Mouse (Mus musculus) midbrain, embryonic 10.5 days (tissue): Measurements from ENCODE around the gene Iqgap3. TPM values are rescaled to one million over a fixed set of nuclear protein-coding genes. Genes with fewer than 3 reads are reported as not detected.

Experiments used
- DNase-seq: peaks from one replicate; pipeline ENCODE4 v3.0.0-alpha.2; 2017; ENCODE audit warnings: low spot score
- H3K27ac ChIP-seq: fragments of 300-500 bp; sonication (generic); replicated peaks from 2 replicates; pipeline ENCODE4 v1.5.1; 2016; ENCODE audit warnings: mild to moderate bottlenecking
- H3K27me3 ChIP-seq: fragments of 300-500 bp; sonication (generic); 2 replicates; pipeline ENCODE4 v1.6.1; 2016; ENCODE audit warnings: low read depth, mild to moderate bottlenecking; ENCODE audit not compliant: poor library complexity, severe bottlenecking
- H3K36me3 ChIP-seq: fragments of 300-500 bp; sonication (generic); 2 replicates; pipeline ENCODE4 v1.6.1; 2016; ENCODE audit warnings: mild to moderate bottlenecking, moderate library complexity
- H3K4me1 ChIP-seq: fragments of 300-500 bp; sonication (generic); 2 replicates; pipeline ENCODE4 v1.6.1; 2016
- H3K4me3 ChIP-seq: fragments of 300-500 bp; sonication (generic); 2 replicates; pipeline ENCODE4 v1.5.1; 2016; ENCODE audit warnings: mild to moderate bottlenecking, moderate library complexity
- H3K9me3 ChIP-seq: fragments of 300-500 bp; sonication (generic); replicated peaks from 2 replicates; pipeline ENCODE4 v1.6.1; 2016; ENCODE audit warnings: mild to moderate bottlenecking
- WGBS: fragments of 180-500 bp; shearing (Covaris S2); methylation state at CpG from one replicate; pipeline ENCODE4 v1.1.7; 2016; 5-methylcytosine and 5-hydroxymethylcytosine counted together
- polyA plus RNA-seq: library from polyadenylated mRNA; unstranded; fragments of >200 nt; fragmentation: Nextera tagmentation; extraction: Ambion mirVana; gene quantifications from 2 replicates; pipeline ENCODE4 v1.2.1, GENCODE M21; 2016

Iqgap3 gene
- polyA plus RNA-seq, 1 experiment from 2014 or later = 24.6 TPM

- no peaks in the 10 kb centered on the region for H3K36me3 ChIP-seq
- DNase-seq = no peak
- WGBS = 79% methylated on average over 2 of the region's 2 CpGs
Measured at GRCm38 (mm10) chr3:88132492-88132891, 50.7 kb downstream of the Iqgap3 start.

DNA sequence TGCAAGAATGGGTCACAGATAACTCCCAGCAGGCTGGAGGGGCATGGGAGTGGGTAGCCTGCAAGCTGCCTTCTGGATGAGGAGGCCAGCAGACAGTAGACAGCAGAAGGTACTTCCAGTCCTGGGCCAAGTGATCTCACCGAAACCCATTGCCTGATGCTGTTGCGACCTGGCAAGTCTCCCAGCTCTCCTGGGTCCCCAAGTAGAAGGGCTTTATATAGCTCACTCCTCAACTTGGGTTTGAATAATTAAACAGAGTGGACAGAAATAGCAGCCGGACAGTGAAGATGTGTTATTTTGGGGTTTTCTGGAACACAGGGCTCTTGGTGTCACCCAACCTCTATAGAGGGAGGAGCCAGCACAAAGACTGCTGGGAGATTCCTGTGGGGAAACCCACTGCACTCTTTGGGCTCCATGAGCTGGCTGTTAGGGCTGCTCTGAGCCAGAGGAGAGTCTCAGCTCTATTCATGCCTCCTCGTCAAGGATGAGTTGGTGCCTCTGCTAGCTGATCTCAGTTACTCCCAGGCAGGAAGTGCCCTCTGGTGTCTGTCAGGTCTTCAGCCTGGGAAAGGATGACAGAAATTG is 51.5 kb downstream of the Iqgap3 start:
- Histone ChIP-seq H3K36me3 (no peaks in the 10 kb centered on the region), H3K27ac (peak overlapping the region; percentile 28; the same call in 1 of the 2 replicates), H3K4me1 (peaks cover 22% of the 10 kb centered on the region), H3K9me3 (no peaks in the 10 kb centered on the region), H3K27me3 (0 out of 2 replicates have a peak, but pooled peaks cover 3% of the 10 kb centered on the region), H3K4me3 (no peak overlapping the region)
- DNase-seq = no peak
- WGBS = 66% methylated on average over 4 of the region's 4 CpGs

More at GRCm38 (mm10) chr3:88132492-88132891, 50.7 kb downstream of the Iqgap3 start:
- Histone ChIP-seq H3K27ac (no peak overlapping the region), H3K27me3 (0 out of 2 replicates have a peak, but pooled peaks cover 1% of the 10 kb centered on the region), H3K9me3 (no peaks in the 10 kb centered on the region), H3K4me3 (no peak overlapping the region), H3K4me1 (peaks cover 15% of the 10 kb centered on the region)

GRCm38 (mm10) chr3:88136346-88136745 is 54.6 kb downstream of the Iqgap3 start:
- 87% methylated on average over 9 of the region's 9 CpGs for WGBS
- H3K4me1 ChIP-seq = peaks cover 42% of the 10 kb centered on the region
- H3K27me3 ChIP-seq = peaks cover 31% of the 10 kb centered on the region
- H3K9me3 ChIP-seq = no peaks in the 10 kb centered on the region
- H3K36me3 ChIP-seq = no peaks in the 10 kb centered on the region
- H3K4me3 ChIP-seq = no peak overlapping the region
- DNase-seq = no peak
- H3K27ac ChIP-seq = no peak overlapping the region

DNA sequence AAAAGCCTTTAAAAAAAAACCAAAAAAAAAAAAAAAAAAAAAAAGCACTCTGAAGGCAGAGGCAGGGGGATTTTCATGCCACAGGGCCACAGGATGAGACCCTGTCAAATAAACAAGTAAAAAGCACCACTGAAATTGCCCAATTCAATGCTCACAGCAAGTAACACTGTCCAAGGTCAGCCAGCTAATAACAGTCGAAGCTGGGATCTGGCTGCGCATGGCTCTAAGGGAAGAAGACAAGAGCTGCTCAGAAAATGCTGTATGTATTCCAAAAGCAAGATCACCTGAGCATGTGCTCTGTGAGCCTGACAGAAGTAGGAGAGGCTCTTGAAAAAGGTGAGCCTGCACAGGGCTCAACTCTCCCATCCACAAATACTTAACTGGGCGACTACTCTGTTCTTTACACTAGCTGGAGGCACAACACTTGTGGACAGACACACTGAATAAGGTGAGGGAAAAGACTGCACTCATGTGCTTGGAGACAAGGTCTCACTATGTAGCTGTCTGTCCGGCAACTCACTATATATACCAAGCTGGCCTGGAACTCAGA is 55.2 kb downstream of the Iqgap3 start:
- H3K4me1 ChIP-seq = peaks cover 49% of the 10 kb centered on the region
- WGBS = 83% methylated on average over 4 of the region's 4 CpGs
- 0 out of 2 replicates have a peak overlapping the region, but pooled peaks have one; percentile 86 for H3K27ac ChIP-seq
- peak overlapping the region; percentile 68; the same call in 1 of the 2 replicates for H3K4me3 ChIP-seq
- H3K9me3 ChIP-seq = no peaks in the 10 kb centered on the region
- peaks cover 38% of the 10 kb centered on the region for H3K27me3 ChIP-seq
- DNase-seq = no peak
- no peaks in the 10 kb centered on the region for H3K36me3 ChIP-seq

GRCm38 (mm10) chr3:88137821-88138220 is 56.0 kb downstream of the Iqgap3 start:
- H3K36me3 ChIP-seq = no peaks in the 10 kb centered on the region
- H3K9me3 ChIP-seq = no peaks in the 10 kb centered on the region
- H3K4me1 ChIP-seq = peaks cover 57% of the 10 kb centered on the region
- H3K27ac ChIP-seq = peak overlapping the region; percentile 86
- H3K4me3 ChIP-seq = peak overlapping the region; percentile 68
- H3K27me3 ChIP-seq = peaks cover 39% of the 10 kb centered on the region
- DNase-seq = no peak
- WGBS = 15% methylated on average over 3 of the region's 3 CpGs

DNA sequence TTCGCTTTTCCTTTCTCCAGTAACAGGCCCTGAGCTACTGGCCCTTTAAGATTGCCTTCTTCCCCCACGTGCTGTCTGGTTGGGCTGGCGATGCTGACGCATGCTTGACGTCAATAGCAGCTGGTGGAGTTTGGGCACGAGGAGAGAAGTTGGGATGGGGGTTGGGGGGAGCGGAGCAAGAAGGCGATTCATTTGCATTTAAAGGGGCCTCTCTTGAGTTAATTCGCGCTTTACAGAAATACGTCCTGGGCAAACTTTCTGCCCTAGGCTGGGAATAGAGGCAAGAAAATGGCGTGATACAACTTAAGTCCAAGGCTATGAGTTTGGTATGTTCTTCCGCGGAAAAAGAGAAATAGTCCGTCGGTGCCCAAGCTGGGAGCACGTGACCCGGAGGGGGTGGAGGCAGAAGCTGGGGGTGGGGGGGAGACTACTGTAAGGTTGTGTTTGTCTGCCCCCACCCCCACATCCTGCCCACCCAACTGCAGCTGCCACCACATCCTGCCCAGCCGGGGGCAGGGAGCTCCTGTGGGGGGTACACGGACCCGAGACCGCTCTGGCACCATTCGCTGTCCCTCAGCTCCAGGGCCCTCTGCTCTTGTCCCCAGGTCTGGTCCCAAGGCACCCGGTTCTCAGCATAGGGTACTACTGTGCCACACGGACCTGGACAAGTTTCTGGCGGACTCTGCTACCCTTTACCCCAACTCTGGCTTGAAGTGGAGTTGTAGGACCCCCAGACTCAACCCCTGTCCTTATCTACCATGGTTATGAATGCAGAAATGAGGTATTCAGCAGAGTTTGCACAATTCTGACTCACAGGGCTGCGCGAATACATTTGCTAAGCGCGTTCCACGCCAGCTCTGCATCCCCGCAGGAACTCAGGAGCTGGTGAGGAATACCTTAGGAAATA is 56.8 kb downstream of the Iqgap3 start:
- H3K4me3 ChIP-seq = peak overlapping the region; percentile 68
- peak overlapping the region; percentile 86 for H3K27ac ChIP-seq
- peaks cover 59% of the 10 kb centered on the region for H3K4me1 ChIP-seq
- H3K27me3 ChIP-seq = peaks cover 39% of the 10 kb centered on the region
- WGBS = 0% methylated on average over 32 of the region's 32 CpGs
- no peaks in the 10 kb centered on the region for H3K36me3 ChIP-seq
- no peaks in the 10 kb centered on the region for H3K9me3 ChIP-seq
- peak; percentile 95 for DNase-seq

DNA sequence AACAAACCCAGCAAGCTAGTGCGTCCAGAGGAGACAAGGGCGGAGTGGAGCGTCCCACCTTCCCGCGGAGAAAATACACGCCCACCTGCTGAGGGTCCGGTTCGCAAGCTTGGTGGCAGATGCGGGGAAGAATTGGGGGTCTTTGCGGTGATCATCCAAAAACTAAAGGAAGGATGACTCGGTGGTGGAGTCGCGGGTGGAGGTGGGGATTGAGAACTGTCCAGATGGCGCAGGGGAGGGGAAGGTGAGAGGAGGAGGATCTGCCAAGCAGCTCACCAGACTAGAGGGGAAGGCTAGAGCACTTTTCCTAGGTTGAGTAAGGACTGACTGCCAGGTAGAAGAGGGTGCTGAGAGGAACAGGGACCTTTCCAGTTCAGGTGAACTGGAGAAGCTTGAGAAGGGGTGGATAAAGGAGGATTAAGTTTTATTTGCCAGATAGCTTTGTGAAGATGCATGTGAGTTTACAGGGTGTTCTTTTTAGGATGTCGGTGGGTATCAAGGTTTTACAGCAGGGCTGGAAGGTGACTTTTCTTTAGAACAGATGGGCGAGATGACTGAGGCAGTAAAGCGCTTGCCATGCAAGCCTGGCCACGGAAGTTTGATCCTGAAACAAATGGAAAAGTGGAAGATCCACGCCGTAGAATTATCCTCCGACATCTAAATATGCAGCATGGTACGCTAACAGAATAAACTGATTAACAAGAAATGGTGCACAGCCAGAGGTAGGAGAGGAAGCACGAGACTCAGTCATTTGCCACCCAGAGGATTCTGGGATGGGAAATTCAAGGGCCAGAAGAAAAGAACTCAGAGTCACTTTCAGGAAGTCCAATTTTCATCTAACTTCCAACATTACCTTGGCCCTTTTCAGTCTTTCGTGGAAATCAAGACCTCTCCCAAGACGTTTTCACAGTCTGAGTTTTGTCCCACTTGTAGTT is 57.7 kb downstream of the Iqgap3 start:
- Histone ChIP-seq H3K9me3 (no peaks in the 10 kb centered on the region), H3K4me3 (peak overlapping the region; percentile 68), H3K36me3 (no peaks in the 10 kb centered on the region), H3K27ac (peak overlapping the region; percentile 86), H3K27me3 (peaks cover 39% of the 10 kb centered on the region), H3K4me1 (peaks cover 64% of the 10 kb centered on the region)
- 17% methylated on average over 25 of the region's 25 CpGs for WGBS
- DNase-seq = no peak

DNA sequence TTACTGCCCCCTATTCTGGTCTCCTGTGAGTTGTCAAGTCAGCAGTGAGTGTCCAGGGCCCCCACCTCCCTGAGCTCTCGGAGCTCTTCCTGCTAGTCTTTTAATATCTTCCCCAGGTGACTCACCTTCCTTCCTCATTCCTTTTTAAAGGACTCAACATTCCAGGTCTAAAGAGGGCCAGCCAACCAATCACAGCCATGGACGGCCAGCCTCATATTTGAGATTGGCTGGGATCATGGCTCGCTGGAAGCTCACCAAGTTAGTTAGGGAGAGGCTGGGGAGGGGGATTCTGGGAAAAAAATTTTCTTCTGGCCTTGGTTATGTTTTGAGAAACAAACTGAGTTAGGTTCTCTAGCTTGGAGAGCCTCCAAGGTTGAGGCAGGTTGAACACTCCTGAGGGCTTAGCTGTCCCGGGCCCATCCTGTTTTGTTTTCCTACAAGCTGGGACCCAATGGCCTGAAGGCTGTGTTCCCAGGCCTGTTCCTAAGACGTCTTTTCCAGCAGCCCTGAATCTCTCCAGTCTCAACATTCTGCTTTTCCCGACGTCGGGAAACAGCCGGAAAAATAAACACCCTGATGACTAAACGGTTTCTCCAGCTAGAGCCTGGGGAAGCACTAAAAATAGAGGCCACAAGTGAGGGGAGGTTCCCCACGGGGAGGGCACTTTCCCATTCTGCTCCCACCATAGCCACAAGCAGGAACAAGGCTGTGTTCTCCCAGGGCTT is 58.6 kb downstream of the Iqgap3 start:
- Histone ChIP-seq H3K4me3 (peak overlapping the region; percentile 87; the same call in 1 of the 2 replicates), H3K27ac (no peak overlapping the region), H3K27me3 (peaks cover 39% of the 10 kb centered on the region), H3K9me3 (no peaks in the 10 kb centered on the region), H3K4me1 (peaks cover 72% of the 10 kb centered on the region), H3K36me3 (no peaks in the 10 kb centered on the region)
- 24% methylated on average over 11 of the region's 11 CpGs for WGBS
- peak; percentile 23 for DNase-seq

DNA sequence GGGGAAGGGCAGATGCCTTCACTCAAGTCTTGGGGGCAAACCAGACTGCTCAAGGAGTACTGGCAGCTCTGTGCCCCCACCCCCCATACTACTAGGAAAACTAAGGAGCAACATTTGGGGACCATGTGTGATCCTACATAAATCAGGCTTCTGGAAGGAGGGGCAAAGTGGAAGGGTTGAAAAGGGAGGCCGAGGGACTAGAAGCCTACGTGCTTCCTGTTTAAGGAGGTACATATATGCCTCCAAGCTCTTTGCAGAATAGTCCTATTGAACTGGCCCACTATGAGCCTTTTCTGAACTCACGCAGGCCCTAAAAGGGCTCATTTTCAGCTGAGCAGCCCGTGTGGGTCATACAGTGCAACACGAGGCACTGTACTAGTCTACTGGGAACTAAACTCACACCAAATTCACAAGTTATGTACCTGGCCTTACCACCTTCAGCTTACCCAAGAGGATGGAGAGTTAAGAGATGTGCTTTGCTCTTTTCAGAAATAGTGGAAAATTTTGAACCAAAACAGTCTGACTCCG is 59.2 kb downstream of the Iqgap3 start:
- Histone ChIP-seq H3K27ac (no peak overlapping the region), H3K4me3 (peak overlapping the region; percentile 87), H3K27me3 (peaks cover 39% of the 10 kb centered on the region), H3K4me1 (peaks cover 79% of the 10 kb centered on the region), H3K9me3 (no peaks in the 10 kb centered on the region), H3K36me3 (no peaks in the 10 kb centered on the region)
- no peak for DNase-seq
- WGBS = 60% methylated on average over 6 of the region's 6 CpGs

- peak; percentile 28 for DNase-seq
- WGBS = 15% methylated on average over 9 of the region's 9 CpGs
- Histone ChIP-seq H3K4me1 (peaks cover 83% of the 10 kb centered on the region), H3K27me3 (peaks cover 39% of the 10 kb centered on the region), H3K9me3 (no peaks in the 10 kb centered on the region), H3K4me3 (peak overlapping the region; percentile 87), H3K36me3 (no peaks in the 10 kb centered on the region), H3K27ac (peak overlapping the region; percentile 92)
Measured at GRCm38 (mm10) chr3:88141439-88141786, 59.6 kb downstream of the Iqgap3 start.

DNA sequence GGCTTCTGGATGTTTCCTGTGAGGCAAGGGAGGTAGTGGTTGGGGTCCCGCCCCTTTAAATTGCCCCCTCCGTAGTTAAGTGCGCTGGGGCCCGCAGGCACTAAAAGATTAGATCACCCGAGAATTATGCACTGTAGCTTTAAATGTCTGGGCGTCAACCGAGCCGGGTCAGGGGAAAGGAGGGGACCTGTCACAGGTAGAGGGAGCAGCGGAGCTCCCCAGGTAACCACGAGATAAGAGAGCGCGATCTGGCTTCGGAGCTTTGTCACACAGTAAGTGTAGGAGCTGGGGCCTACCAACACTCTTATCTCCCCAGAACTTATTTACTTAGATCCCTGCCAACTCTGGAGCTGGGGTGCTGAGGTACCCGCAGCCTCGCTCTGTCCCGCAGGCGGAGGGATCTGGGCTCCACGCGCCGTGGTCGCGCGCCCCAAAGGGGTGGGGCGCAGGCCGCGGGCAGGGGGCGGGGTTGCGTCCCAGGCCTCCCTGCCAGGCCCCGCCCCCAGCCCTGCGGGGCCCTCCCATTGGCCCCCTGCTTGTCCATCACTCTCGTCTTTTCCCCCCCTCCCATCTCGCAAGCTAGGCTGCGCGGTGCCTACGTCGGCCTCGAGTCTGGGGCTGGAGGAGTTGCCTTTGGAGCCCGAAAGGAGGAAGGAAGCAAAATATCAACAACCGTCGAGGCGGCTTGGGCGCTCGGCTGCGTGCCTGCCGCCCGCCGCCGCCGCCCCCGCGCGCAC is 60.2 kb downstream of the Iqgap3 start, which contains the start of gene Mef2d:
TSS of gene Mef2d (plus strand) at position 586 of the 737 bp plus-strand sequence.
- WGBS = under 1% methylated on average over 50 of the region's 52 CpGs
- no peaks in the 10 kb centered on the region for H3K9me3 ChIP-seq
- peak; percentile 94 for DNase-seq
- H3K4me1 ChIP-seq = peaks cover 89% of the 10 kb centered on the region
- peak within 1 kb of the TSS; percentile 87 for H3K4me3 ChIP-seq
- H3K36me3 ChIP-seq = no peaks in the 10 kb centered on the region
- H3K27ac ChIP-seq = peak within 1 kb of the TSS; percentile 92
- peaks cover 39% of the 10 kb centered on the region for H3K27me3 ChIP-seq
